In the genomic region with DNA sequence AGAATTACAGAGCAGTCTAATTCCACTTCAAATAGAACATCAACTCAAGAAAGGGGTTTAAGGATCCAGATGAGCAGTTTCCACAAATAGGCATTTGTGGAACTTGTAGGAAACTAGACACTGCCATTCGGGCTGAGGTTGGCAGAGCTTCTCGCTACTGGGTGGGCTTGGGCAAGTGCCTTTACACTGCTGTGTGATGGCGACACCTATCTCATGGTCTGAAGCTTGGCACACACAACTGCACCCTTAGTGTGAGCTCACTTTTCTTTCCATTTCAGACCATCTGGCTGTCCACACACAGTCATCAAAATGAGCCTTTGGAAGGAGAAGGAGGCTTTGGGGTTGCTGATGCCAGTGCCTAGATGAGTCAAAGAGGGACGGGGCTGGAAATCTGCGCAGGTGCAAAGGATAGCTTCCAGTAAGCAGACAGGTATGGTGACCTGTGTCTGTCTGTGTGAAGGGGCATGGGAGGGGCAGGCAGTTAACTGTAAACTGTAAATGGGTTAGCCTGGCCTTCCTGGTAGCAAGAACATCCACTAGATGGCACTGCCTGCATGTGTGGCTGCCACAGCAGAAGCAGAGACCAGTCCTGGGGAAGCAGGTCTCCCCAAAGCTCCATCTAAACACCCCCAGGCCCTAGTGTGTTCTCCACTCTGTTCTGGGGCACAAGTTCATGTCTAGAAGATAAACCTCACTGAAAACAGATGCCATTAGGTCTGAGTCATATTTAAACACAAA, we compare ENCODE assay signal across 10 mouse cellular contexts.
A peak's percentile ranks its signal among the peaks of the same experiment; 100 is the strongest.
DNase-seq lines count a peak whose midpoint lies in the region; ATAC-seq and TF ChIP-seq lines count a peak whose summit lies in the region.
"Had no signal": no experiment of that assay in that cellular context is flagged by ENCODE, and none has a peak within 500 bp of the region (broad histone marks: within the 10 kb centered on the region; RNA-seq: fewer than 3 reads in every experiment).

No protein-coding gene starts in this region.

- H3K4me3 ChIP-seq in forebrain, postnatal 0 days (ENCODE audit: low read depth, low read length): no peak overlapping the region
- no peak overlapping the region for H3K4me3 ChIP-seq in olfactory bulb, adult 2 months (ENCODE audit: insufficient read depth, low read depth, low read length)
- H3K4me3 ChIP-seq: heart, embryonic 13.5 days; neural tube, embryonic 12.5 days had no signal

- no peaks in the 10 kb centered on the region for H3K27me3 ChIP-seq in forebrain, postnatal 0 days (ENCODE audit: insufficient read depth, low read length)
- H3K27me3 ChIP-seq: neural tube, embryonic 12.5 days had no signal

- H3K4me2 ChIP-seq in forebrain, postnatal 0 days (ENCODE audit: low read depth): no peak overlapping the region
- H3K4me2 ChIP-seq: heart, embryonic 13.5 days; neural tube, embryonic 12.5 days had no signal

- H3K9me3 ChIP-seq in forebrain, postnatal 0 days (ENCODE audit: low read length): no peaks in the 10 kb centered on the region
- H3K9me3 ChIP-seq: heart, embryonic 13.5 days; neural tube, embryonic 12.5 days had no signal

- peak; percentile 50 for DNase-seq in gastrocnemius, postnatal 10 days
- DNase-seq in gastrocnemius, postnatal 25 days: no peak
- DNase-seq in 416B (ENCODE audit: low read depth): peak; percentile 26
- DNase-seq in brain, adult 2 months (ENCODE audit: low read depth, low spot score): peak; percentile 63
- peak; percentile 74 for DNase-seq in forebrain, postnatal 0 days
- DNase-seq in layer of hippocampus, postnatal 10 days (ENCODE audit: low spot score in 2 of 2): peak; percentile 61 to 75
- no peak for DNase-seq in spleen, postnatal 14 days (ENCODE audit: low spot score in 2 of 2)

- no peak overlapping the region for H3K27ac ChIP-seq in forebrain, postnatal 0 days (ENCODE audit: low read depth, low read length)
- no peak overlapping the region for H3K27ac ChIP-seq in olfactory bulb, adult 2 months (ENCODE audit: insufficient read depth, low read depth, low read length)
- H3K27ac ChIP-seq: heart, embryonic 13.5 days; neural tube, embryonic 12.5 days had no signal

- no peak overlapping the region for H3K9ac ChIP-seq in forebrain, postnatal 0 days
- H3K9ac ChIP-seq: heart, embryonic 13.5 days; neural tube, embryonic 12.5 days had no signal

- H3K36me3 ChIP-seq in forebrain, postnatal 0 days (ENCODE audit: insufficient read depth): no peaks in the 10 kb centered on the region
- H3K36me3 ChIP-seq: heart, embryonic 13.5 days; neural tube, embryonic 12.5 days had no signal

- no peak for TF ChIP-seq POLR2A in olfactory bulb, adult 2 months (IDR thresholded peaks at IDR 0.05; ENCODE audit: insufficient read depth, low read depth, low read length)

- no peaks in the 10 kb centered on the region for H3K4me1 ChIP-seq in forebrain, postnatal 0 days (ENCODE audit: insufficient read depth)
- H3K4me1 ChIP-seq in olfactory bulb, adult 2 months (ENCODE audit: control insufficient read depth, insufficient read depth, low read length): no peaks in the 10 kb centered on the region; the same call in 1 of the 2 replicates
- H3K4me1 ChIP-seq: heart, embryonic 13.5 days; neural tube, embryonic 12.5 days had no signal

- peak; percentile 90 for TF ChIP-seq CTCF in forebrain, postnatal 0 days (IDR thresholded peaks at IDR 0.05; ENCODE audit: low read depth)
- TF ChIP-seq CTCF in olfactory bulb, adult 2 months (IDR thresholded peaks at IDR 0.05; ENCODE audit: insufficient read depth, low read depth, low read length): peak; percentile 33; the same call in 1 of the 2 replicates

- peak; percentile 69 for ATAC-seq in forebrain, postnatal 0 days

- 67% methylated on average over 5 of the region's 5 CpGs for WGBS in forebrain, postnatal 0 days
- WGBS in olfactory bulb, adult 2 months: 67% methylated on average over 5 of the region's 5 CpGs

Comparison
In these comparisons a context has a peak if more than half of its experiments do, and no peak if none do; other contexts are left out.
1. DNase-seq: peak in gastrocnemius, postnatal 10 days (single experiment), 416B (single experiment), brain, adult 2 months (single experiment), forebrain, postnatal 0 days (single experiment) and layer of hippocampus, postnatal 10 days (2 of 2); none in gastrocnemius, postnatal 25 days (single experiment) and spleen, postnatal 14 days (0 of 2).